Comparison of ENCODE assay signal across 8 mouse cellular contexts in the genomic region with DNA sequence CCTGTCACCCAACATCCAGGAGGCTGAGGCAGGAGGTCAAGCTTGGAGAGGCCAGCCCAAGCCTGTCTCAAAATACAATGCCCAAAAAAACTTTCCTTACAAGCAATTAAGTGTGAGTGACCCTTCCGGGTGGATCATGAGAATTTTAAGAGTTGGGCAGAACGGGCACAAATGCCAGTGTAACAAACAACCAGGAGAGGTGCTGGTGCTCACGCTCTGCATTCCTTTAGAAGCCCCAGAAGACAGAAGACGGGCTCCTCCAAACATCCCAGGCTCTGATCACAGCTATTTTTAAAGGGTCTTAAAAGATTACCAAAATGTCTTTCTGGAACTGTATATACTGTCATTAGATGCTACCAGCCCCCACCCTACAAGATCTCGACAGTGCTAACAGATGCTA. TPM values are rescaled to one million over a fixed set of nuclear protein-coding genes. Genes with fewer than 3 reads are reported as not detected.
DNase-seq lines count a peak whose midpoint lies in the region; ATAC-seq and TF ChIP-seq lines count a peak whose summit lies in the region.

No protein-coding gene starts in this region.

- 15% methylated on average over 5 of the region's 5 CpGs for WGBS in heart, embryonic 12.5 days
- 34% methylated on average over 5 of the region's 5 CpGs for WGBS in hindbrain, embryonic 10.5 days
- WGBS in liver, postnatal 0 days (ENCODE audit: insufficient replicate concordance) = 35% methylated on average over 5 of the region's 5 CpGs

- no peaks in the 10 kb centered on the region for H3K9me3 ChIP-seq in heart, embryonic 12.5 days (replicated peaks)
- no peaks in the 10 kb centered on the region for H3K9me3 ChIP-seq in hindbrain, embryonic 10.5 days
- H3K9me3 ChIP-seq in liver, postnatal 0 days (ENCODE audit: low read length) = no peaks in the 10 kb centered on the region

- no peaks in the 10 kb centered on the region for H3K36me3 ChIP-seq in heart, embryonic 12.5 days
- no peaks in the 10 kb centered on the region for H3K36me3 ChIP-seq in hindbrain, embryonic 10.5 days
- 0 out of 2 replicates have a peak, but pooled peaks cover 2% of the 10 kb centered on the region for H3K36me3 ChIP-seq in liver, postnatal 0 days (replicated peaks; ENCODE audit: insufficient read depth, low read length)

- peak overlapping the region; percentile 98 for H3K9ac ChIP-seq in heart, embryonic 12.5 days
- H3K9ac ChIP-seq in liver, postnatal 0 days (replicated peaks) = peak overlapping the region; percentile 69

- no peak for TF ChIP-seq CTCF in liver, postnatal 0 days (IDR thresholded peaks at IDR 0.05; ENCODE audit: low read depth)

- H3K4me2 ChIP-seq in heart, embryonic 12.5 days = peak overlapping the region; percentile 94
- H3K4me2 ChIP-seq in liver, postnatal 0 days (ENCODE audit: low read depth, low read length) = peak overlapping the region; percentile 64

- H3K4me1 ChIP-seq in heart, embryonic 12.5 days (replicated peaks) = peaks cover 49% of the 10 kb centered on the region
- H3K4me1 ChIP-seq in hindbrain, embryonic 10.5 days (replicated peaks) = peaks cover 38% of the 10 kb centered on the region
- peaks cover 26% of the 10 kb centered on the region for H3K4me1 ChIP-seq in liver, postnatal 0 days (ENCODE audit: insufficient read depth)

- no peak for ATAC-seq in heart, embryonic 12.5 days (ENCODE audit: insufficient number of reproducible peaks, low FRiP score)
- ATAC-seq in liver, postnatal 0 days = no peak

- H3K27me3 ChIP-seq in heart, embryonic 12.5 days (replicated peaks) = no peaks in the 10 kb centered on the region
- peaks cover 4% of the 10 kb centered on the region; the same call in 1 of the 2 replicates for H3K27me3 ChIP-seq in hindbrain, embryonic 10.5 days (ENCODE audit: insufficient read depth, poor library complexity, severe bottlenecking)
- no peaks in the 10 kb centered on the region for H3K27me3 ChIP-seq in liver, postnatal 0 days (ENCODE audit: insufficient read depth, low read length)

- H3K4me3 ChIP-seq in heart, embryonic 12.5 days = peak overlapping the region; percentile 90
- peak overlapping the region; percentile 75 for H3K4me3 ChIP-seq in hindbrain, embryonic 10.5 days
- peak overlapping the region; percentile 86 for H3K4me3 ChIP-seq in liver, postnatal 0 days (ENCODE audit: low read depth, low read length)

- 0 out of 2 replicates have a peak, but pooled peaks have one; percentile 17 for TF ChIP-seq EP300 in liver, postnatal 0 days (IDR thresholded peaks at IDR 0.05; ENCODE audit: low read depth)

- peak overlapping the region; percentile 99 for H3K27ac ChIP-seq in heart, embryonic 12.5 days (ENCODE audit: poor library complexity, severe bottlenecking)
- H3K27ac ChIP-seq in hindbrain, embryonic 10.5 days = 0 out of 2 replicates have a peak overlapping the region, but pooled peaks have one; percentile 96
- H3K27ac ChIP-seq in liver, postnatal 0 days (ENCODE audit: low read depth) = peak overlapping the region; percentile 94

- no peak for DNase-seq in heart, postnatal 4 days
- DNase-seq in NIH3T3 (ENCODE audit: low read depth) = peak; percentile 34
- no peak for DNase-seq in hindbrain, embryonic 10.5 days (ENCODE audit: low spot score)
- no peak for DNase-seq in liver, postnatal 0 days
- DNase-seq in cerebellum, adult 18-20 months = no peak
- no peak for DNase-seq in layer of hippocampus, adult 9-11 months
- no peak for DNase-seq in lung, postnatal 36 days

RNA-seq across cellular contexts. Expression of a gene that starts 2.5 kb away (rescaled TPM):
- polyA plus RNA-seq in heart, embryonic 12.5 days (2016; fragmentation: Nextera tagmentation; extraction: Ambion mirVana) = 36.8 and 43.6 TPM in 2 replicates
- 10 to 100 TPM; 83.4 to 89.7 TPM for total RNA-seq in heart, postnatal 4 days (2021)
- polyA plus RNA-seq in hindbrain, embryonic 10.5 days (2016; fragmentation: Nextera tagmentation; extraction: Ambion mirVana) = 9.4 and 11.2 TPM in 2 replicates
- polyA plus RNA-seq in liver, postnatal 0 days (2015; fragmentation: Nextera tagmentation; extraction: Ambion mirVana) = 12.0 and 14.9 TPM in 2 replicates
